Mouse (Mus musculus) bone marrow, adult 2 months (tissue): ENCODE results near the gene Inpp5d.

Source experiments
- CTCF ChIP-seq: fragments of 200-500 bp; IDR thresholded peaks from 2 replicates; pipeline ENCODE4 v1.5.1; 2011; ENCODE audit warnings: low read length, control low read depth; ENCODE audit not compliant: control insufficient read depth, insufficient read depth
- POLR2A ChIP-seq: fragments of 200-500 bp; IDR thresholded peaks from 2 replicates; pipeline ENCODE4 v1.6.1; 2011; ENCODE audit warnings: low read depth, mild to moderate bottlenecking, control low read depth, low read length, borderline replicate concordance; ENCODE audit not compliant: control insufficient read depth

DNA sequence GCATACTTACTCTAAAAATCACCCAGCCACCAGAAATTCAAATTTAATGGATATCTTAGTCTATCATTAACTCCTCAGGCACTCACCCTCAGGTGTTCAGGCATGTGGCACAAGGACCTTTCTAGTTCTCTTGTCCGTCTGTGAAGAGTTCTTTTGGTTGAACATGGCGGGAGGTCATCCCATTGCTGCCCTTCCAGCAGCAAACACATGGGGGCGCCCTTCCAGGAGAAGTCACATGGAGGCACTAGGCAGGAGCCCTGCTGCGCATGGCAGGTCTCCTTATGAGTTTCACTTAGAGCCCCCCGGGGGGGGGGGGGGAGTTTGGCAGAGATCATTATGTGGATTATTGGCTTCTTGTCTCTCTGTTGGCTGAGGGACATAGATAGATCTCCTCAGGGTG is 76.2 kb downstream of the Inpp5d start:
- TF ChIP-seq POLR2A (no peak), CTCF (peak; percentile 63)
